Mouse (Mus musculus) layer of hippocampus, postnatal 10 days (tissue): ENCODE measurements around the gene Mybbp1a. TPM values are rescaled to one million over a fixed set of nuclear protein-coding genes. Genes with fewer than 3 reads are reported as not detected.

ENCODE experiments used
- total RNA-seq, 2 experiments: library from RNA; stranded (reverse); gene quantifications; 2 replicates each; pipeline ENCODE4 v1.2.3; 2021

Mybbp1a gene
- total RNA-seq, 2 experiments from 2014 or later: 50.2 to 55.0 TPM

Other genes starting within 250 kb of the Mybbp1a start
- gene Gm43951, start 234.5 kb upstream of the Mybbp1a start, total RNA-seq: 10 to 100 TPM; 11.2 to 14.3 TPM
- 10 to 100 TPM; 23.4 to 24.3 TPM for gene 4933427D14Rik, start 233.9 kb upstream of the Mybbp1a start, total RNA-seq
- 10 to 100 TPM; 55.1 to 56.5 TPM for gene Txndc17, start 233.8 kb upstream of the Mybbp1a start, total RNA-seq
- gene Med31, start 225.8 kb upstream of the Mybbp1a start, total RNA-seq: 10 to 100 TPM; 14.3 to 15.8 TPM
- 10 to 100 TPM; 13.0 to 17.8 TPM for gene Slc13a5, start 174.1 kb upstream of the Mybbp1a start, total RNA-seq
- gene Xaf1, start 139.7 kb upstream of the Mybbp1a start, total RNA-seq: 1 to 10 TPM; 1.9 to 2.5 TPM
- gene Fbxo39, start 126.9 kb upstream of the Mybbp1a start, total RNA-seq: not detected
- gene Tekt1, start 78.9 kb upstream of the Mybbp1a start, total RNA-seq: 1 to 10 TPM; 2.5 to 4.7 TPM
- gene Smtnl2, start 29.6 kb upstream of the Mybbp1a start, total RNA-seq: 1 to 10 TPM; 4.5 to 5.0 TPM
- gene Ggt6, start 5.8 kb upstream of the Mybbp1a start, total RNA-seq: not detected
- gene Spns2, start 48.5 kb downstream of the Mybbp1a start, total RNA-seq: 10 to 100 TPM; 58.4 to 59.6 TPM
- under 1 TPM; 0.18 to 0.22 TPM for gene Spns3, start 109.2 kb downstream of the Mybbp1a start, total RNA-seq
- gene Ube2g1, start 165.9 kb downstream of the Mybbp1a start, total RNA-seq: 10 to 100 TPM; 50.4 to 52.6 TPM
- 10 to 100 TPM; 44.4 to 50.0 TPM for gene Ankfy1, start 248.7 kb downstream of the Mybbp1a start, total RNA-seq